Mouse (Mus musculus): ENCODE data around the gene Zcchc7. TPM values are rescaled to one million over a fixed set of nuclear protein-coding genes. Genes with fewer than 3 reads are reported as not detected.
A peak's percentile ranks its signal among the peaks of the same experiment; 100 is the strongest.
"Not testable (repeated sequence)": the region's sequence is repeated elsewhere in the genome, so short reads cannot be mapped to it uniquely, and the experiment has no call there.

The Zcchc7 gene
- polyA plus RNA-seq, 1 experiment from 2014 or later: 38.8 TPM

DNA sequence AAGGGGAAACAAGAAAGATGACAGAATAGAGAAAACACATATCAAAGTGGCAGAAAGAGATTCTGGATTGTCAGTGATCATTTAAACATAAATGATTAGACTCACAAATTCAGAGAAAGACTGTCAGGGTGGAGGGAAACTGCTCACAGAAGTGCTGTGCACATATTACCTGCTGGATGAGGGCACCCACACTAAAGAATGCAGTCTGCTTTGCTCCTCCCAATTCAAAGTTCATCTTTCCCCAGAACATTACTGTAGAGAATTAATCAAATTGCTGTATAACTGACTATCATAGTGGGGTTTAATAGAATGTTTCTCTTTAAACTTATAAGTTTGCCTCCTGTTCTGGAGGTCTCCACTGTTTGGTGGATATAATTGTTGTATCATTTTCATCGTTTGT, 15.2 kb upstream of the Zcchc7 start:
- H3K9me3 ChIP-seq (replicated peaks; ENCODE audit: control insufficient read depth, low read length): no peaks in the 10 kb centered on the region
- no peak overlapping the region for H3K9ac ChIP-seq (ENCODE audit: low read length)
- H3K27me3 ChIP-seq (ENCODE audit: control insufficient read depth, insufficient read depth, low read length): 0 out of 2 replicates have a peak, but pooled peaks cover 3% of the 10 kb centered on the region
- H3K27ac ChIP-seq (ENCODE audit: low read length): no peak overlapping the region
- no peaks in the 10 kb centered on the region for H3K4me1 ChIP-seq (ENCODE audit: control insufficient read depth, insufficient read depth, low read length)
- WGBS: 63% methylated on average over 1 of the region's 1 CpGs
- H3K36me3 ChIP-seq (ENCODE audit: control insufficient read depth, insufficient read depth, low read length): no peaks in the 10 kb centered on the region
- no peak overlapping the region for H3K4me3 ChIP-seq (replicated peaks; ENCODE audit: low read length)
- ATAC-seq (ENCODE audit: insufficient read depth, low FRiP score): no peak
- no peak overlapping the region for H3K4me2 ChIP-seq (ENCODE audit: low read depth, low read length)

GRCm38 (mm10) chr4:44756134-44756951, 666 bp downstream of the Zcchc7 start:
- no peaks in the 10 kb centered on the region for H3K36me3 ChIP-seq (ENCODE audit: control insufficient read depth, insufficient read depth, low read length)
- peak; percentile 99 for ATAC-seq (ENCODE audit: insufficient read depth, low FRiP score)
- peak overlapping the region; percentile 94 for H3K4me3 ChIP-seq (replicated peaks; ENCODE audit: low read length)
- peak overlapping the region; percentile 63 for H3K4me2 ChIP-seq (ENCODE audit: low read depth, low read length)
- H3K9me3 ChIP-seq (replicated peaks; ENCODE audit: control insufficient read depth, low read length): no peaks in the 10 kb centered on the region
- 0 out of 2 replicates have a peak, but pooled peaks cover 2% of the 10 kb centered on the region for H3K4me1 ChIP-seq (ENCODE audit: control insufficient read depth, insufficient read depth, low read length)
- under 1% methylated on average over 60 of the region's 60 CpGs for WGBS
- H3K27ac ChIP-seq (ENCODE audit: low read length): peak overlapping the region; percentile 96
- no peaks in the 10 kb centered on the region for H3K27me3 ChIP-seq (ENCODE audit: control insufficient read depth, insufficient read depth, low read length)
- H3K9ac ChIP-seq (ENCODE audit: low read length): peak overlapping the region; percentile 97

DNA sequence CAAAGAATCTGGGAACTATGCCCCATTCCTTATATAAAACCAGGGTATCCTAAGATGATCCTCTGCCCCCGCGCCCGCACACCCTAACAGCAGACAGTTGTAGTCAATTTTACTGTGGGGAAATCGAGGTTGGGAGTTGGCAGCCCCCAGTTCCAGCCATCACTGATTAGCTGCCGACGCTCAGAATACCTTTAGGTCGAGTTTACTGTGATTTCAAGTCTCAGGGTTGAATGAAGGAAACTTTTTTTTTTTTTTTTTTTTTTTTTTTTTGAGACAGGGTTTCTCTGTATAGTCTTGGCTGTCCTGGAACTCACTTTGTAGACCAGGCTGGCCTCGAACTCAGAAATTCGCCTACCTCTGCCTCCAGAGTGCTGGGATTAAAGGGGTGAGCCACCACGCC, 1.5 kb downstream of the Zcchc7 start:
- not testable (repeated sequence) for H3K9me3 ChIP-seq (replicated peaks; ENCODE audit: control insufficient read depth, low read length); H3K36me3 ChIP-seq (ENCODE audit: control insufficient read depth, insufficient read depth, low read length); H3K4me1 ChIP-seq (ENCODE audit: control insufficient read depth, insufficient read depth, low read length); ATAC-seq (ENCODE audit: insufficient read depth, low FRiP score); H3K27me3 ChIP-seq (ENCODE audit: control insufficient read depth, insufficient read depth, low read length)
- Histone ChIP-seq H3K27ac (ENCODE audit: low read length) (peak overlapping the region; percentile 96), H3K4me2 (ENCODE audit: low read depth, low read length) (peak overlapping the region; percentile 61), H3K4me3 (replicated peaks; ENCODE audit: low read length) (peak overlapping the region; percentile 94), H3K9ac (ENCODE audit: low read length) (peak overlapping the region; percentile 97)
- WGBS: 10% methylated on average over 10 of the region's 10 CpGs

GRCm38 (mm10) chr4:44774890-44775289, 19.2 kb downstream of the Zcchc7 start:
- Histone ChIP-seq H3K4me1 (ENCODE audit: control insufficient read depth, insufficient read depth, low read length) (no peaks in the 10 kb centered on the region), H3K9me3 (replicated peaks; ENCODE audit: control insufficient read depth, low read length) (no peaks in the 10 kb centered on the region), H3K4me3 (replicated peaks; ENCODE audit: low read length) (no peak overlapping the region), H3K27ac (ENCODE audit: low read length) (no peak overlapping the region), H3K9ac (ENCODE audit: low read length) (no peak overlapping the region), H3K4me2 (ENCODE audit: low read depth, low read length) (no peak overlapping the region), H3K36me3 (ENCODE audit: control insufficient read depth, insufficient read depth, low read length) (no peaks in the 10 kb centered on the region), H3K27me3 (ENCODE audit: control insufficient read depth, insufficient read depth, low read length) (no peaks in the 10 kb centered on the region)
- 91% methylated on average over 3 of the region's 3 CpGs for WGBS
- no peak for ATAC-seq (ENCODE audit: insufficient read depth, low FRiP score)

- Histone ChIP-seq H3K27ac (ENCODE audit: low read length) (no peak overlapping the region), H3K36me3 (ENCODE audit: control insufficient read depth, insufficient read depth, low read length) (no peaks in the 10 kb centered on the region), H3K27me3 (ENCODE audit: control insufficient read depth, insufficient read depth, low read length) (no peaks in the 10 kb centered on the region), H3K4me3 (replicated peaks; ENCODE audit: low read length) (no peak overlapping the region), H3K4me1 (ENCODE audit: control insufficient read depth, insufficient read depth, low read length) (no peaks in the 10 kb centered on the region), H3K4me2 (ENCODE audit: low read depth, low read length) (no peak overlapping the region), H3K9me3 (replicated peaks; ENCODE audit: control insufficient read depth, low read length) (no peaks in the 10 kb centered on the region), H3K9ac (ENCODE audit: low read length) (no peak overlapping the region)
- WGBS: 61% methylated on average over 2 of the region's 2 CpGs
- no peak for ATAC-seq (ENCODE audit: insufficient read depth, low FRiP score)
These were observed 21.0 kb downstream of the Zcchc7 start for GRCm38 (mm10) chr4:44776651-44777050.

DNA sequence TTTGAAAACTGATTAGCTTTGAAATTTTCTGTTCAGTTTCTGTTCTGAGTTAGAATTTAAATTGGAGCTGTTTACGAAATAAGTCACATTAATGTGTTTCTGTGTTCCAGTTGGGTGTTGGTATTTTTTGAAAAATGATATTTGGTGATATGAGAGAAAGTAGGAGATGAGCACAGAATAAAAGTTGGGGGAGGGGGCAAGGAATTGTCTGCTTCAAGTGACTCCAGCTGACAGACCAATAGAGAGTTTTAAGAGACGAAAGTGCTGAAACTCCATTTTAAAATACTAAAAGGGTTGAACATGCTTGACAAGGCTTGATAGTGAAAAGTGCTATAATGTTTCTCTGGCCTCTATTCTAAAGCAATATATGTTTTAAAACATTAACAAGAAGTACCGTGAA, 21.4 kb downstream of the Zcchc7 start:
- Histone ChIP-seq H3K27me3 (ENCODE audit: control insufficient read depth, insufficient read depth, low read length) (no peaks in the 10 kb centered on the region), H3K9me3 (replicated peaks; ENCODE audit: control insufficient read depth, low read length) (no peaks in the 10 kb centered on the region), H3K9ac (ENCODE audit: low read length) (no peak overlapping the region), H3K36me3 (ENCODE audit: control insufficient read depth, insufficient read depth, low read length) (no peaks in the 10 kb centered on the region), H3K4me2 (ENCODE audit: low read depth, low read length) (no peak overlapping the region), H3K27ac (ENCODE audit: low read length) (no peak overlapping the region), H3K4me1 (ENCODE audit: control insufficient read depth, insufficient read depth, low read length) (no peaks in the 10 kb centered on the region), H3K4me3 (replicated peaks; ENCODE audit: low read length) (no peak overlapping the region)
- ATAC-seq (ENCODE audit: insufficient read depth, low FRiP score): no peak
- WGBS: 91% methylated on average over 3 of the region's 3 CpGs

DNA sequence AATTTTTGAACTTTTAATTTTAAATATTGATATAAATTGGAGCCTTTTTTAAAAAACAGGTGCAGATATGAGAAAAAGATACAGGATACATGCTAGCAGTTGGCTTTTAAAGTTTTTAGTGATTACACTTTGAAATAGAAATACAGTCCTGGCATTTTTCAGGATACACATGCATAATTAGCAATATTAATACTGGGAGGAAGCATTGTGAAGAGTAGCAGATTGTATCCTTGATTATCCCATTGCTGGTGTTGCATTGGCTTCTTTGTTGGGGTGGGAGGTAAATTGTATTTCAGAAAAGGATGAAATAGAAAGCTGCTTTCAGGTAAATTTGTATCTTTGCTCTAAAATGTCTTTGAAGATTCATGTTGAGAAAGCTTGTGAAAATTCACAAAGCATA, 22.0 kb downstream of the Zcchc7 start:
- Histone ChIP-seq H3K4me3 (replicated peaks; ENCODE audit: low read length) (no peak overlapping the region), H3K9me3 (replicated peaks; ENCODE audit: control insufficient read depth, low read length) (no peaks in the 10 kb centered on the region), H3K27me3 (ENCODE audit: control insufficient read depth, insufficient read depth, low read length) (no peaks in the 10 kb centered on the region), H3K27ac (ENCODE audit: low read length) (no peak overlapping the region), H3K4me1 (ENCODE audit: control insufficient read depth, insufficient read depth, low read length) (no peaks in the 10 kb centered on the region), H3K36me3 (ENCODE audit: control insufficient read depth, insufficient read depth, low read length) (no peaks in the 10 kb centered on the region), H3K9ac (ENCODE audit: low read length) (no peak overlapping the region), H3K4me2 (ENCODE audit: low read depth, low read length) (no peak overlapping the region)
- no peak for ATAC-seq (ENCODE audit: insufficient read depth, low FRiP score)

- ATAC-seq (ENCODE audit: insufficient read depth, low FRiP score): no peak
- no peak overlapping the region for H3K9ac ChIP-seq (ENCODE audit: low read length)
- no peaks in the 10 kb centered on the region for H3K9me3 ChIP-seq (replicated peaks; ENCODE audit: control insufficient read depth, low read length)
- H3K4me2 ChIP-seq (ENCODE audit: low read depth, low read length): no peak overlapping the region
- no peaks in the 10 kb centered on the region for H3K4me1 ChIP-seq (ENCODE audit: control insufficient read depth, insufficient read depth, low read length)
- no peaks in the 10 kb centered on the region for H3K36me3 ChIP-seq (ENCODE audit: control insufficient read depth, insufficient read depth, low read length)
- 64% methylated on average over 3 of the region's 3 CpGs for WGBS
- no peak overlapping the region for H3K27ac ChIP-seq (ENCODE audit: low read length)
- H3K4me3 ChIP-seq (replicated peaks; ENCODE audit: low read length): no peak overlapping the region
- no peaks in the 10 kb centered on the region for H3K27me3 ChIP-seq (ENCODE audit: control insufficient read depth, insufficient read depth, low read length)
These were observed 22.6 kb downstream of the Zcchc7 start for GRCm38 (mm10) chr4:44778316-44778715.

GRCm38 (mm10) chr4:44780462-44781157, 24.9 kb downstream of the Zcchc7 start:
- Histone ChIP-seq H3K27ac (ENCODE audit: low read length) (no peak overlapping the region), H3K36me3 (ENCODE audit: control insufficient read depth, insufficient read depth, low read length) (no peaks in the 10 kb centered on the region), H3K4me1 (ENCODE audit: control insufficient read depth, insufficient read depth, low read length) (no peaks in the 10 kb centered on the region), H3K4me2 (ENCODE audit: low read depth, low read length) (no peak overlapping the region), H3K4me3 (replicated peaks; ENCODE audit: low read length) (no peak overlapping the region), H3K27me3 (ENCODE audit: control insufficient read depth, insufficient read depth, low read length) (no peaks in the 10 kb centered on the region), H3K9ac (ENCODE audit: low read length) (no peak overlapping the region), H3K9me3 (replicated peaks; ENCODE audit: control insufficient read depth, low read length) (no peaks in the 10 kb centered on the region)
- no peak for ATAC-seq (ENCODE audit: insufficient read depth, low FRiP score)
- 75% methylated on average over 4 of the region's 4 CpGs for WGBS
